Mouse (Mus musculus) heart, postnatal 0 days (tissue): ENCODE results near the gene Cd300lf. TPM values are rescaled to one million over a fixed set of nuclear protein-coding genes. Genes with fewer than 3 reads are reported as not detected.

ENCODE experiments used
- ATAC-seq: fragments of 200-750 bp; cut with Nextera tagmentation; 2 replicates; pipeline ENCODE4 v1.8.0; 2017; ENCODE audit warnings: low read depth, moderate number of reproducible peaks, moderate library complexity; ENCODE audit not compliant: insufficient read depth
- DNase-seq: peaks from one replicate; pipeline ENCODE4 v3.0.0-alpha.2; 2016; ENCODE audit warnings: low spot score
- H3K27ac ChIP-seq: fragments of 300-500 bp; sonication (generic); 2 replicates; pipeline ENCODE4 v1.5.1; 2014; ENCODE audit warnings: low read depth, mild to moderate bottlenecking
- H3K27me3 ChIP-seq: fragments of 300-500 bp; sonication (generic); 2 replicates; pipeline ENCODE4 v1.6.1; 2014; ENCODE audit warnings: low read length, mixed read lengths; ENCODE audit not compliant: control insufficient read depth, insufficient read depth
- H3K36me3 ChIP-seq: fragments of 300-500 bp; sonication (generic); replicated peaks from 2 replicates; pipeline ENCODE4 v1.6.1; 2014; ENCODE audit warnings: low read length, mixed read lengths; ENCODE audit not compliant: control insufficient read depth, insufficient read depth
- H3K4me1 ChIP-seq: fragments of 300-500 bp; sonication (generic); 2 replicates; pipeline ENCODE4 v1.6.1; 2014; ENCODE audit warnings: antibody characterized with exemption; ENCODE audit not compliant: control insufficient read depth, insufficient read depth
- H3K4me2 ChIP-seq: fragments of 300-500 bp; sonication (generic); 2 replicates; pipeline ENCODE4 v1.6.1; 2014; ENCODE audit warnings: low read depth, mild to moderate bottlenecking, low read length, moderate library complexity
- H3K4me3 ChIP-seq: fragments of 300-500 bp; sonication (generic); 2 replicates; pipeline ENCODE4 v1.5.1; 2014; ENCODE audit warnings: low read depth, low read length
- H3K9ac ChIP-seq: fragments of 300-500 bp; sonication (generic); replicated peaks from 2 replicates; pipeline ENCODE4 v1.6.1; 2014; ENCODE audit warnings: low read depth, low read length, mixed read lengths
- H3K9me3 ChIP-seq: fragments of 300-500 bp; sonication (generic); replicated peaks from 2 replicates; pipeline ENCODE4 v1.6.1; 2016; ENCODE audit warnings: low read length; ENCODE audit not compliant: control insufficient read depth
- CTCF ChIP-seq: IDR thresholded peaks from 2 replicates; pipeline ENCODE4 v1.5.1; 2016; ENCODE audit warnings: antibody characterized with exemption, control low read depth, low read depth
- EP300 ChIP-seq: IDR thresholded peaks from 2 replicates; pipeline ENCODE4 v1.6.1; 2016; ENCODE audit warnings: antibody characterized with exemption, low read depth
- WGBS: fragments of 180-500 bp; shearing (Covaris S2); extraction: QIAGEN DNeasy Blood & Tissue Kit; methylation state at CpG from one replicate; pipeline ENCODE4 v1.1.7; 2014; 5-methylcytosine and 5-hydroxymethylcytosine counted together
- polyA plus RNA-seq: library from polyadenylated mRNA; unstranded; fragments of >200 nt; fragmentation: Nextera tagmentation; extraction: Ambion mirVana; gene quantifications from 2 replicates; pipeline ENCODE4 v1.2.1, GENCODE M21; 2015
- total RNA-seq: library from RNA; depleted of rRNA; stranded (reverse); fragments of >200 nt; gene quantifications from 2 replicates; pipeline ENCODE4 v1.2.3, GENCODE M21; 2014; ENCODE audit warnings: low replicate concordance

Cd300lf gene
- total and polyA plus RNA-seq, 2 experiments from 2014 or later, result 0.15 to 0.96 TPM

DNA sequence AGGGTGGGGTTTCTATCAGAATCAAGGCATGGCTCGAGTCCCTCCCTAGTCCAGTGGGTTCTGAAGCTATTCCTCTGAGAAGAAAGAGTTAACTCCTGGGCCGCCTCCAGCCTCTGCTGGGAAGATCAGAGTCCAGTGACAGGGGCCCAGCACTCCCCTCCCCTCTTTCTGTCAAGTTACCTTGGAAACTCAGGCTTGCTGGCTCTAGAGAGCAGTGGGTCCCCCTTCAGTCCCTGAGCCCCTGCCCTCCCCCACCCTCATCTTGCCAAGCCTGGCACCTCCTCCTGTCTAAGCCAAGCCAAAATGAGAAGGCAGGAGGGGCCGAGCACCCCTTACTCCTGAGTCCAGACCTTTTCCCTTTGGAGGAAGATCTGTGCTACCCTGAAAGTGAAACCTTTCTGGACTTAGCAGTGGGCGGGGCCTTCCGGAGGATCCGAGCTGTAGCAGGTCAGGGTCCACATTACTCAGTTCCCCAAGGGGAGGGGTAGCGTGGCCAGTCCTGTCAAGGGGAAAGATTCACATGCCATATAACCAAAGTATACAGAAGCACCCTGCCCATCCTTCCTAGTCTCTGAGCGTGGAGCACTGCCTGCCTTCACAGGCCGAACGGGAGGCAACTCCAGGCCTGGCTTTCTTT is 43.9 kb upstream of the Cd300lf start:
- Histone ChIP-seq H3K4me2 (no peak overlapping the region), H3K9me3 (no peaks in the 10 kb centered on the region), H3K36me3 (no peaks in the 10 kb centered on the region), H3K27ac (no peak overlapping the region), H3K27me3 (0 out of 2 replicates have a peak, but pooled peaks cover 5% of the 10 kb centered on the region), H3K4me3 (no peak overlapping the region), H3K9ac (no peak overlapping the region), H3K4me1 (peaks cover 11% of the 10 kb centered on the region)
- no peak for TF ChIP-seq CTCF
- TF ChIP-seq EP300, result no peak
- ATAC-seq (no peak), DNase-seq (no peak)
- WGBS, result 56% methylated on average over 10 of the region's 10 CpGs

DNA sequence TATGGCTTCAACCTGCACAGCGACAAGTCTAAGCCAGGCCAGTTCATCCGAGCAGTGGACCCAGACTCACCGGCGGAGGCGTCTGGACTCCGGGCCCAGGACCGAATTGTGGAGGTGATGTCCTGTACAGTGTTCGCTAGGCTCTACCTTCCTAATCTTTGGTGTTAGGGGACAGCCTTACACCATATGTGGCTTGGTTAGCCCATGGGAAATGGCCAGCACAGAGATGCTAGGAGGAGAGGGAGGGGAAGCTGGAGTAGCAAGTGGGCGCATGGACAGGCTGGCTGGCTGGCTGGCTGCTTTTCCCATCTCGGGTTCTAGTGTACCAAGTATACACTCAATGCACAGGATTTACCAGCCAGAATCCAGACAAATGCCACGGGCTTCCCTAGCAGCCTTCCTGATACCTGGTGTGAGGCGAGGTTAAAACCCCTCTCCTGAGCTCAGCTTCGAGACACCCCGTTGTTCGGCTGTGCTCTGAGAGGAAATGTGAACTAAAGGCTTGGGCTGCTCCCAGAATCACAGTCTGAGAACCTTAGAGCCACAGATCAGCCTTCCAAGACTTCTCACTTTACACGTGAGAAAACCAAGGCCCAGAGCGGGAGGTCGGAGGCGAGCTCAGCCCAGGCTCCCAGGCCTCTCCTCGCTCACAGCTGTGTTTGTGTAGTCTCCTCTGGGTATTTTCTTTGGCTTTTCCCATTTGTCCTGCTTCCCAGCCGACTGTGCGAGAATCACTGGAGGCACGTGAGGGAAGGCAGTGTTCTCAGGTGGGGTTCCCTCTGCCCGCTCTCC is 42.8 kb upstream of the Cd300lf start:
- TF ChIP-seq EP300 (no peak), CTCF (no peak)
- Histone ChIP-seq H3K27me3 (0 out of 2 replicates have a peak, but pooled peaks cover 5% of the 10 kb centered on the region), H3K36me3 (no peaks in the 10 kb centered on the region), H3K4me1 (peaks cover 16% of the 10 kb centered on the region), H3K9ac (no peak overlapping the region), H3K9me3 (no peaks in the 10 kb centered on the region), H3K4me2 (no peak overlapping the region), H3K4me3 (no peak overlapping the region), H3K27ac (no peak overlapping the region)
- ATAC-seq, result no peak
- 71% methylated on average over 24 of the region's 24 CpGs for WGBS
- DNase-seq, result no peak

DNA sequence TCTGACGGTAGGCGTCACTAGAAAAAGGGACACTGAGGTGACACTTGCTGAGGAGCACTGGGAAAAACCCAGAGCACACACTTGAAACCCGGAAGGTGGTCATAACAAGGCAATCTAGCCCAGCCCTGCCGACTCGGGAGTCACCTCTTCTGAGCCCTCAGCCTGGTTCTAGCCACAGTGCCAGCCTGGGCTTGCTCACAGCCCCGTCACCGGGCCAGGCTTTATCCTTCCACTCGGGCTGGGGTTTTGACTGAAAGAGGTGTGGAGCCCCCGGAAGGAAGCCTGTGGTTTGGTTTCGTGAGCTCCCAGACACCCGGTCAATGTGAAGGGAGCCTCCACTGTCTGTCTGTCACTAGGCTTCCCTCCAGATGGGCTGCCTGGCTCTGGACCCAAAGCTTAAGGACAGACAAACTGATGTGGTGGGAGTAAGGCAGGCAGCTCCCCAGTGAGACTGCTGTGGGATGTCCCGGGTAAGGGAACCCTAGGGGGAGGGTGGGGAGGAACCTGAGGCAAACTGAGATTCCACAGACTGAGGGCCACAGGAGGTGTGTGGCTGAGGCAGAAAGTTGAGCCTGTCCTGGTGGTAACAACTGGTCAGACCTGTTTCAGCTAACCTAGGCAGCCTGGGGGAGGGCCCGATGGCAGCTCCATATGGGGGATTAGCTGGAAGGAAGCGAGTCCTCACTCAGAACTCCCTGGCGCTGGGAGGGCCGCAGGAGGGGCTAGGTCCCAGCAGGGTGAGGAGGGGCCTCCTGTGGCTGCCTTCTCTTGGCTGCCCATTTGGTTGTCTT is 40.0 kb upstream of the Cd300lf start:
- ATAC-seq, result no peak
- Histone ChIP-seq H3K4me2 (no peak overlapping the region), H3K4me1 (peaks cover 16% of the 10 kb centered on the region), H3K27ac (no peak overlapping the region), H3K9ac (no peak overlapping the region; the same call in 1 of the 2 replicates), H3K4me3 (no peak overlapping the region), H3K36me3 (no peaks in the 10 kb centered on the region), H3K9me3 (no peaks in the 10 kb centered on the region), H3K27me3 (0 out of 2 replicates have a peak, but pooled peaks cover 5% of the 10 kb centered on the region)
- 35% methylated on average over 16 of the region's 16 CpGs for WGBS
- no peak for TF ChIP-seq EP300
- no peak for TF ChIP-seq CTCF
- no peak for DNase-seq

DNA sequence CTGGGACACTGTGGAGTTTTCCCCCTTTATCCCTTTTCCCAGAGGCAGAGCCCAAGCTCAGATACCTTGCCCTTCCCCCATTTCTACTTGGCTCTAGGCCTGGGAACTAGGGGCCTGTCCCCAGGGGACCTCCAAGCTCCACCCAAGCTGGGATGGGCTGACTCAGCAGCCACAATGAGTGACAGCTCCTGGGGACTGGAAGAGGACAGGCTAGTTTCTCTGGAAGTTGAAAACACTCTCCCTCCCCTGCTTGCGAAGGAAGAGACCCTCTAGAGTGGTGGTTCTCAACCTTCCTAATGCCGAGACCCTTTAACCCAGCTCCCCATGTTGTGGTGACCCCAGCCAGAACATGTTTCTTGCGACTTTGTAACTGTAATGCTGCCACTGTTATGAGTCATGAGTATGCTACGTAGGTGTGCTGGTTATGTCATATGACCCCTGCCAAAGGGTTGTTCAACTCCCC is 39.1 kb upstream of the Cd300lf start:
- 32% methylated on average over 4 of the region's 4 CpGs for WGBS
- ATAC-seq, result peak; percentile 84
- H3K27ac ChIP-seq, result no peak overlapping the region
- H3K27me3 ChIP-seq, result 0 out of 2 replicates have a peak, but pooled peaks cover 5% of the 10 kb centered on the region
- H3K9ac ChIP-seq, result no peak overlapping the region
- H3K4me1 ChIP-seq, result peaks cover 16% of the 10 kb centered on the region
- no peak overlapping the region for H3K4me2 ChIP-seq
- DNase-seq, result peak; percentile 46
- TF ChIP-seq EP300 (no peak), CTCF (no peak)
- H3K4me3 ChIP-seq, result no peak overlapping the region
- H3K36me3 ChIP-seq, result no peaks in the 10 kb centered on the region
- no peaks in the 10 kb centered on the region for H3K9me3 ChIP-seq

DNA sequence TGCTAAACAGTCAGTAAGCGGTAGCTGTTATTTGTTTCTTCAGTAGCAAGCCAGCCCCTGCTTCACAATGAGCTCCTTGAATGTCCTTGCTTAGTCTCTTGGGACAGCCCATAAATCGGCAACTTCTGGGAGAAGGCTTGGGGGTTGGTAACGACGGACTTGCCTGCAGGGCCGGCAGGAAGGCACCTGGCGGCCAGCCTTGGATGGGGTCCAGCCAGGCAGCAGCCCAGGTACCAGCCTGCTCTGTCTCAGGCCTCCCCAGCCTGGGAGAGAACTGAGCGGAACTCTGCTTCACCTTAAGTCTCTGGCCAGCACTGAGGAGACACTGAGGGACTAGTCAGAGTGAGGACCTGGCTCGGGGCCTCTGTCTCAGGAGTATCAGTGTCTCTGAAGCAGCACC is 37.3 kb upstream of the Cd300lf start:
- TF ChIP-seq CTCF, result no peak
- TF ChIP-seq EP300, result no peak
- Histone ChIP-seq H3K36me3 (no peaks in the 10 kb centered on the region), H3K4me1 (peaks cover 16% of the 10 kb centered on the region), H3K9me3 (no peaks in the 10 kb centered on the region), H3K27me3 (0 out of 2 replicates have a peak, but pooled peaks cover 5% of the 10 kb centered on the region), H3K4me3 (no peak overlapping the region), H3K4me2 (no peak overlapping the region), H3K27ac (no peak overlapping the region), H3K9ac (no peak overlapping the region)
- DNase-seq (no peak), ATAC-seq (no peak)
- WGBS, result 55% methylated on average over 8 of the region's 8 CpGs
